Mouse (Mus musculus): ENCODE results near the gene Btg2. TPM values are rescaled to one million over a fixed set of nuclear protein-coding genes. Genes with fewer than 3 reads are reported as not detected.

The Btg2 gene
- 41.0 and 41.3 TPM in 2 replicates for polyA plus RNA-seq (2015; fragmentation: Nextera tagmentation; extraction: Ambion mirVana)

DNA sequence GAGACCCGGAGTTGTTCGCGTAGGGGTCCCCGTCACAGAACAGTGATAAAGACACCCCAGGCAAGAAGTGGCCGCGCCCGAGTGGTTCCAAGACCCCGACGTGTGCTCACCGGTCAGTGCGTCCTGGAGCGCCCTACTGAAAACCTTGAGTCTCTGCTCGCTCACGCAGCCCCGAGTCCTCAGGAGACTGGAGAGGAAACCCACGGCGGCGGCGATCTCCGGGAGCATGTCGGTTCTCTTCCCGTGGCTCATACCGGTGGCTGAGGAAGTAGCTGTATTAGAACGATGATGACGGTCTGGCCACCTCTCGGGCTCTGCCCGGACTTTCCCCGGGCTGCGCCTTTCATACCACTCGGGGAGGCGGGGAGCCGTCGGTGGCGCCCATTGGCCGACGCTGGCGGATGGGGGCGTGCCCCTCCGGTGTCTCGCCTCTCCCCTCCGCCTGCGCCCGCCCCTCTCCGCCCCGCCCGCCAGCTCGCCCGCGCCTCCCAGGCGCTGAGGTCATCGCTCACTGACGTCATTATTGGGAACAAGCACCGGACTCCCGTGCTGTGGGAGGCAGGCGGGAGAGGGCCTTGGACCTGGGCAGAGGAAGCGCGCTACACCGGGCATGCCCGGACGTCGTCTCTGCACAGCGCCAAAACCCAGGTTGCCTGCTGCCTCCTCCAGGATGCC, at the start of gene Btg2:
Gene Btg2 (minus strand): TSS at position 319 of the 675 bp plus-strand sequence.
- no peaks in the 10 kb centered on the region for H3K36me3 ChIP-seq
- peak within 1 kb of the TSS; percentile 75 for H3K9ac ChIP-seq
- H3K4me2 ChIP-seq (replicated peaks), result peak within 1 kb of the TSS; percentile 80
- peak within 1 kb of the TSS; percentile 78 for H3K27ac ChIP-seq
- H3K9me3 ChIP-seq, result no peaks in the 10 kb centered on the region
- peak; percentile 97 for ATAC-seq
- no peaks in the 10 kb centered on the region for H3K27me3 ChIP-seq (replicated peaks)
- H3K4me3 ChIP-seq (replicated peaks), result peak within 1 kb of the TSS; percentile 68
- WGBS, result under 1% methylated on average over 58 of the region's 62 CpGs
- H3K4me1 ChIP-seq (replicated peaks), result peaks cover 41% of the 10 kb centered on the region

DNA sequence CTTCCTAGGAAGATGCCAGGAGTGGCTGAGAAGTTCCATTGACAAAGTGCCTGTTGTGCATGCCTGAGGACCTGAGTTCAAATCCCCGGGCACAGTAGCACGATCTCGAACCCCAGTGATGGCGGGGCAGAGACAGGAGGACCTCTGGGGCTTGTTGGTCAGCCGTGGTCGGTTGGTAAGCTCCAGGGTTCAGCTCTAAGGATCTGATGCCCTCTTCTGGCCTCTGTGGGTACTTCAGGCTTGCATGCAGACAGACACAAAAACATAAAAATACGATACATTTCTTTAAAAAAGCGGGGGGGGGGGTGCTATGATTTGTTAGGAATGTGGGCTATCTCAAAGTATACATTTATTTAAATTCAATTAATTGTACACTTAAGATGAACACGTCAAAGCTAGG, 43.3 kb upstream of the Btg2 start:
- no peaks in the 10 kb centered on the region for H3K4me1 ChIP-seq (replicated peaks)
- no peaks in the 10 kb centered on the region for H3K36me3 ChIP-seq
- no peaks in the 10 kb centered on the region for H3K27me3 ChIP-seq (replicated peaks)
- ATAC-seq, result no peak
- H3K4me2 ChIP-seq (replicated peaks), result no peak overlapping the region
- no peak overlapping the region for H3K9ac ChIP-seq
- 55% methylated on average over 9 of the region's 9 CpGs for WGBS
- no peak overlapping the region for H3K4me3 ChIP-seq (replicated peaks)
- no peak overlapping the region for H3K27ac ChIP-seq
- H3K9me3 ChIP-seq, result no peaks in the 10 kb centered on the region

- no peaks in the 10 kb centered on the region for H3K4me1 ChIP-seq (replicated peaks)
- peak; percentile 34; the same call in 1 of the 2 replicates for ATAC-seq
- no peaks in the 10 kb centered on the region for H3K9me3 ChIP-seq
- 3% methylated on average over 5 of the region's 5 CpGs for WGBS
- no peak overlapping the region for H3K27ac ChIP-seq
- no peaks in the 10 kb centered on the region for H3K27me3 ChIP-seq (replicated peaks)
- no peak overlapping the region for H3K4me3 ChIP-seq (replicated peaks)
- no peaks in the 10 kb centered on the region for H3K36me3 ChIP-seq
- H3K4me2 ChIP-seq (replicated peaks), result no peak overlapping the region
- H3K9ac ChIP-seq, result no peak overlapping the region
Measured at GRCm38 (mm10) chr1:134120179-134120578, 41.3 kb upstream of the Btg2 start.

DNA sequence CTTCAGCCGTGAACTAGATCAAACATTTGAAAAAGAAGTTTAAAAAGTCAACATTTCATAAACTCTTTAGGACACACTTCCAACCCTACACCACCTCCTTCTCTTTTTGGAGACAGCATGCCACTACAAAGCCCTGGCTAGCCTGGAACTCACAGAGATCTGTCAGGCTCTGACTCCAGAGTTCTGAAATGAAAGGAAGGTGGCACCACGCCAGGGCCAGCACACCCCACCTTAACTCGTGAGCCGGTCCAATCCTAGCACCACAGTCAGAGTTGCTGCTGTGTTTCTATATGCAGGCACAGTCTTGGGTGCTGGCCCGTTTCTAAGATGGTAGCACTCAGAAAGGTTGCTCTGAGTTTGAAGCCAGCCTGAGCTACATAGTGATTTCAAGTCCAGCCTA, 38.2 kb upstream of the Btg2 start:
- Histone ChIP-seq H3K9ac (no peak overlapping the region), H3K27ac (no peak overlapping the region), H3K36me3 (no peaks in the 10 kb centered on the region), H3K27me3 (replicated peaks) (no peaks in the 10 kb centered on the region), H3K4me3 (replicated peaks) (no peak overlapping the region), H3K9me3 (no peaks in the 10 kb centered on the region), H3K4me1 (replicated peaks) (no peaks in the 10 kb centered on the region), H3K4me2 (replicated peaks) (no peak overlapping the region)
- 74% methylated on average over 5 of the region's 5 CpGs for WGBS
- ATAC-seq, result no peak

- Histone ChIP-seq H3K4me3 (replicated peaks) (no peak overlapping the region), H3K27me3 (replicated peaks) (no peaks in the 10 kb centered on the region), H3K4me2 (replicated peaks) (no peak overlapping the region), H3K9ac (no peak overlapping the region), H3K36me3 (no peaks in the 10 kb centered on the region), H3K4me1 (replicated peaks) (no peaks in the 10 kb centered on the region), H3K27ac (no peak overlapping the region), H3K9me3 (no peaks in the 10 kb centered on the region)
- 45% methylated on average over 8 of the region's 8 CpGs for WGBS
- ATAC-seq, result no peak
Measured at GRCm38 (mm10) chr1:134115424-134115823, 36.5 kb upstream of the Btg2 start.

DNA sequence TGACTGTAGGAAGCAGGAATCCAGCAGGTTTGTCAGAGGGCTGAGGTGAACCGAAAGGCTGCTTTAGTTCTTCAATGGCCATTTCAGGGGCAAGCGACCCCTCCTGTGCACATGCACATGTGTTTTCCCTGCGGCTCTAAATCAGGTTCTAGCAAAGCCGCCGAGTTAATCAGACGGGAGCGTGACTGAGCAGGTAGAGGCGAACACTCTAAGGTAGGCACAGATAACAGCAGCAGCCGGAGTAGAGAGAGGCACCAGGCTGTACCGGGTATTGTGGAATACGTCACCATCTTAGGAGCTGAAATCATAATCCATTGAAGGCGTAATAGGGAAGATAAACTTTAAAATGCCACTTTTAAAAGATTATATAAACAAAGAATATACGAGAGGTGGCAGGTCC, 35.8 kb upstream of the Btg2 start:
- no peaks in the 10 kb centered on the region for H3K4me1 ChIP-seq (replicated peaks)
- H3K27ac ChIP-seq, result no peak overlapping the region
- no peak overlapping the region for H3K4me2 ChIP-seq (replicated peaks)
- H3K9ac ChIP-seq, result no peak overlapping the region
- no peaks in the 10 kb centered on the region for H3K9me3 ChIP-seq
- H3K36me3 ChIP-seq, result no peaks in the 10 kb centered on the region
- 67% methylated on average over 13 of the region's 13 CpGs for WGBS
- H3K4me3 ChIP-seq (replicated peaks), result no peak overlapping the region
- ATAC-seq, result no peak
- no peaks in the 10 kb centered on the region for H3K27me3 ChIP-seq (replicated peaks)

- Histone ChIP-seq H3K4me1 (replicated peaks) (no peaks in the 10 kb centered on the region), H3K36me3 (no peaks in the 10 kb centered on the region), H3K9me3 (no peaks in the 10 kb centered on the region), H3K9ac (no peak overlapping the region), H3K27ac (no peak overlapping the region), H3K27me3 (replicated peaks) (no peaks in the 10 kb centered on the region), H3K4me3 (replicated peaks) (no peak overlapping the region), H3K4me2 (replicated peaks) (no peak overlapping the region)
- no peak for ATAC-seq
- 77% methylated on average over 7 of the region's 7 CpGs for WGBS
Measured at GRCm38 (mm10) chr1:134114018-134114417, 35.1 kb upstream of the Btg2 start.

- Histone ChIP-seq H3K4me3 (replicated peaks) (no peak overlapping the region), H3K4me2 (replicated peaks) (no peak overlapping the region), H3K36me3 (no peaks in the 10 kb centered on the region), H3K4me1 (replicated peaks) (no peaks in the 10 kb centered on the region), H3K27me3 (replicated peaks) (no peaks in the 10 kb centered on the region), H3K27ac (no peak overlapping the region), H3K9me3 (no peaks in the 10 kb centered on the region), H3K9ac (no peak overlapping the region)
- WGBS, result 63% methylated on average over 5 of the region's 5 CpGs
- no peak for ATAC-seq
Measured at GRCm38 (mm10) chr1:134113560-134113959, 34.6 kb upstream of the Btg2 start.

DNA sequence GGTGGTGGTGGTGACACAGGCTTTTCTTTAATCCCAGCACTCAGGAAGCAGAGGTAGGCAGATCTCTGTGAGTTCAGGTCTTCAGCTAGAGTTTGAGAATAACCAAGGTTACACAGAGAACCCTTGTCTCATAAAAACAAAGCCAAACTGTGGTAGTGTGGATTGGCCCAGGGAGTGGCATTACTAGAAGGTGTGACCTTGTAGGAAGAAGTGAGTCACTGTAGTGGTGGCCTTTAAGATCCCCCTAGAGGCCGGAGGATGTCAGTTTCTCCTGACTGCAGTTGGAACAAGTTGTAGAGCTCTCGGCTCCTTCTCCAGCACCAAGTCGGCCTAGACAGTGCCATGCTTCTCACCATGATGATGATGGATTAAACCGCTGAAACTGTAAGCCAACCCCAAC, 32.1 kb upstream of the Btg2 start, which contains the start of gene Chit1:
Gene Chit1 (plus strand): TSS at position 264 of the 400 bp plus-strand sequence.
- no peaks in the 10 kb centered on the region for H3K36me3 ChIP-seq
- no peak for ATAC-seq
- H3K27ac ChIP-seq, result no peak within 1 kb of the TSS
- H3K27me3 ChIP-seq (replicated peaks), result no peaks in the 10 kb centered on the region
- no peak within 1 kb of the TSS for H3K4me3 ChIP-seq (replicated peaks)
- no peak within 1 kb of the TSS for H3K9ac ChIP-seq
- 73% methylated on average over 4 of the region's 4 CpGs for WGBS
- H3K9me3 ChIP-seq, result no peaks in the 10 kb centered on the region
- no peaks in the 10 kb centered on the region for H3K4me1 ChIP-seq (replicated peaks)
- H3K4me2 ChIP-seq (replicated peaks), result no peak within 1 kb of the TSS

DNA sequence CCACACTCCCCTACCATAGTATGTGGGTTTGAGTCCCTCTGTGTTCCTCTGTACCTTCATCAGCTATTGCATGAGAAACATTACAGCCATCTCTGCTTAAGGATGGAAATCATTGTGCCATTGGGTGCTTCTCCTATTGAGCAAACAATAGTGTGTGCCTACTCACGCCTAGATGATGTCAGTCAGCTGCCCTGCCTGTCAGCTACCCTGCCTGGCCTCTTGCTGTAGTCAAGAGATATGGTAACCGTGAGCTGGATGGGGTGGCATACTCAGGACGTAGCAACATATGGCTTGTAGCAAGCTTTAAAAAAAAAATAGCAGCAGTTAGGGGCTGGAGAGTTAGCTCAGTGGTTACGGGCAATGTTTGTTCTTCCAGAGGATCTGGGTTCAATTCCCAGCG, 31.5 kb upstream of the Btg2 start:
- Histone ChIP-seq H3K27ac (no peak overlapping the region), H3K4me3 (replicated peaks) (no peak overlapping the region), H3K4me1 (replicated peaks) (no peaks in the 10 kb centered on the region), H3K36me3 (no peaks in the 10 kb centered on the region), H3K9ac (no peak overlapping the region), H3K9me3 (no peaks in the 10 kb centered on the region), H3K4me2 (replicated peaks) (no peak overlapping the region), H3K27me3 (replicated peaks) (no peaks in the 10 kb centered on the region)
- ATAC-seq, result peak; percentile 51; the same call in 1 of the 2 replicates
- WGBS, result 80% methylated on average over 5 of the region's 5 CpGs

DNA sequence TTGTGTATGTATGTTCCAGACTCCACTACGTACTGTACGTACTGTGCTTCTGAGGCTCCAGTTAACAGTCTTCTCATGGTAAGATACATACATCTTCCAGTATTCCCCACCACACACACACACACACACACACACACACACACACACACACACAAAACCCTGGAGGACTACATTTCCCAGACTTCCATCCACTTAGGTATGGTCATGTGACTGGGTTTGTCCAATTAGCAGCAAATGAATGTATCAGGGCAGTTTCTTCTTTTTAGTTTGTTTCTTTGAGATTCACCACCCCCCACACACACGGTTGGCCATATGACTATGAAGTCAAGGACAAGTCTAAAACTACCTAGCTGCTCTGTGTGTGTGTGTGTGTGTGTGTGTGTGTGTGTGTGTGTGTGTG, 31.1 kb upstream of the Btg2 start:
- no peaks in the 10 kb centered on the region for H3K4me1 ChIP-seq (replicated peaks)
- H3K9me3 ChIP-seq, result no peaks in the 10 kb centered on the region
- H3K27me3 ChIP-seq (replicated peaks), result no peaks in the 10 kb centered on the region
- no peak overlapping the region for H3K9ac ChIP-seq
- H3K4me3 ChIP-seq (replicated peaks), result no peak overlapping the region
- H3K4me2 ChIP-seq (replicated peaks), result no peak overlapping the region
- WGBS, result 90% methylated on average over 3 of the region's 3 CpGs
- H3K27ac ChIP-seq, result no peak overlapping the region
- no peak for ATAC-seq
- H3K36me3 ChIP-seq, result no peaks in the 10 kb centered on the region

GRCm38 (mm10) chr1:134107777-134108176, 28.9 kb upstream of the Btg2 start:
- Histone ChIP-seq H3K27me3 (replicated peaks) (no peaks in the 10 kb centered on the region), H3K9ac (no peak overlapping the region), H3K4me1 (replicated peaks) (no peaks in the 10 kb centered on the region), H3K4me3 (replicated peaks) (no peak overlapping the region), H3K9me3 (no peaks in the 10 kb centered on the region), H3K27ac (no peak overlapping the region), H3K4me2 (replicated peaks) (no peak overlapping the region), H3K36me3 (no peaks in the 10 kb centered on the region)
- 89% methylated on average over 7 of the region's 7 CpGs for WGBS
- ATAC-seq, result no peak

GRCm38 (mm10) chr1:134106719-134107118, 27.8 kb upstream of the Btg2 start:
- WGBS, result 2% methylated on average over 5 of the region's 5 CpGs
- Histone ChIP-seq H3K9ac (no peak overlapping the region), H3K36me3 (no peaks in the 10 kb centered on the region), H3K4me1 (replicated peaks) (no peaks in the 10 kb centered on the region), H3K9me3 (no peaks in the 10 kb centered on the region), H3K27me3 (replicated peaks) (no peaks in the 10 kb centered on the region), H3K4me3 (replicated peaks) (no peak overlapping the region), H3K27ac (no peak overlapping the region), H3K4me2 (replicated peaks) (no peak overlapping the region)
- peak; percentile 78 for ATAC-seq

Data from intestine, embryonic 15.5 days (tissue).